Mouse (Mus musculus): Measurements from ENCODE around the gene Lgi1.

GRCm38 (mm10) chr19:38315099-38315498 is 50.8 kb downstream of the Lgi1 start:
- no peak for TF ChIP-seq CTCF (IDR thresholded peaks at IDR 0.05; ENCODE audit: control insufficient read depth, insufficient read depth, insufficient replicate concordance, low read depth, low read length)
- TF ChIP-seq POLR2A (IDR thresholded peaks at IDR 0.05; ENCODE audit: control insufficient read depth, low read depth, low read length) = no peak

Measured in testis, adult 2 months (tissue).